Mouse (Mus musculus): ENCODE measurements around the gene Prelid3b. TPM values are rescaled to one million over a fixed set of nuclear protein-coding genes. Genes with fewer than 3 reads are reported as not detected.
A peak's percentile ranks its signal among the peaks of the same experiment; 100 is the strongest.

Gene Prelid3b
- polyA plus RNA-seq, 1 experiment from 2014 or later, result 110 TPM

- no peak for ATAC-seq (ENCODE audit: low FRiP score, low TSS enrichment)
- H3K4me1 ChIP-seq (ENCODE audit: control insufficient read depth, insufficient read depth, low read length), result peaks cover 10% of the 10 kb centered on the region; the same call in 1 of the 2 replicates
- 40% methylated on average over 5 of the region's 5 CpGs for WGBS
- H3K27me3 ChIP-seq (ENCODE audit: control insufficient read depth, insufficient read depth, low read length), result no peaks in the 10 kb centered on the region
- H3K9ac ChIP-seq (replicated peaks; ENCODE audit: low read length), result no peak overlapping the region
- no peaks in the 10 kb centered on the region for H3K9me3 ChIP-seq (ENCODE audit: control insufficient read depth, low read length)
- DNase-seq, result peak; percentile 29
- peak overlapping the region; percentile 26; the same call in 1 of the 2 replicates for H3K27ac ChIP-seq (replicated peaks; ENCODE audit: low read depth, low read length)
- no peak overlapping the region for H3K4me3 ChIP-seq (replicated peaks; ENCODE audit: low read depth, low read length)
- H3K4me2 ChIP-seq (ENCODE audit: low read length), result no peak overlapping the region
- no peaks in the 10 kb centered on the region for H3K36me3 ChIP-seq (ENCODE audit: control insufficient read depth, insufficient read depth, low read length)
These were observed 29.4 kb upstream of the Prelid3b start for GRCm38 (mm10) chr2:174502321-174502720.

DNA sequence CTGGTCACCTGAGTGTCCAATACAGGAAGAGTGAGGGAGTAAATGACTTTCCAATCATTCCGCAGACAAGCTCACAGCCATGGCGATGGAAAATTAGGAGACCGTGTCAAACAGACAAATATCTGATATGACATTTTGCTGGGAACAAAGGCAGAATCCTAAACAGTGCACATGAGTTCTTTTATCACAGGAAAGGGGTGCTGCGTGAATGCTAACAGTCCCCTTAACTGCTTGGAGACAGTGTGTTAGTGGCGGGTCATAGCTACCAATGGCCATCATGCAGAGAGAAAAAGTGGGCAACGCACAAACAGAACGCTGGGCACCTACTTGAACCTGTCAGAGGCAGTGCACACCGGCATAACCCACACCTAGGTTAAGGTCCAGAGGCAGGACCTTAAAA, 28.6 kb upstream of the Prelid3b start:
- Histone ChIP-seq H3K9me3 (ENCODE audit: control insufficient read depth, low read length) (no peaks in the 10 kb centered on the region), H3K9ac (replicated peaks; ENCODE audit: low read length) (no peak overlapping the region), H3K27ac (replicated peaks; ENCODE audit: low read depth, low read length) (0 out of 2 replicates have a peak overlapping the region, but pooled peaks have one; percentile 20), H3K36me3 (ENCODE audit: control insufficient read depth, insufficient read depth, low read length) (no peaks in the 10 kb centered on the region), H3K4me1 (ENCODE audit: control insufficient read depth, insufficient read depth, low read length) (peaks cover 10% of the 10 kb centered on the region; the same call in 1 of the 2 replicates), H3K4me2 (ENCODE audit: low read length) (peak overlapping the region; percentile 8; the same call in 1 of the 2 replicates), H3K4me3 (replicated peaks; ENCODE audit: low read depth, low read length) (no peak overlapping the region), H3K27me3 (ENCODE audit: control insufficient read depth, insufficient read depth, low read length) (no peaks in the 10 kb centered on the region)
- WGBS, result 64% methylated on average over 8 of the region's 8 CpGs
- ATAC-seq (ENCODE audit: low FRiP score, low TSS enrichment) (peak; percentile 31; the same call in 1 of the 2 replicates), DNase-seq (no peak)

DNA sequence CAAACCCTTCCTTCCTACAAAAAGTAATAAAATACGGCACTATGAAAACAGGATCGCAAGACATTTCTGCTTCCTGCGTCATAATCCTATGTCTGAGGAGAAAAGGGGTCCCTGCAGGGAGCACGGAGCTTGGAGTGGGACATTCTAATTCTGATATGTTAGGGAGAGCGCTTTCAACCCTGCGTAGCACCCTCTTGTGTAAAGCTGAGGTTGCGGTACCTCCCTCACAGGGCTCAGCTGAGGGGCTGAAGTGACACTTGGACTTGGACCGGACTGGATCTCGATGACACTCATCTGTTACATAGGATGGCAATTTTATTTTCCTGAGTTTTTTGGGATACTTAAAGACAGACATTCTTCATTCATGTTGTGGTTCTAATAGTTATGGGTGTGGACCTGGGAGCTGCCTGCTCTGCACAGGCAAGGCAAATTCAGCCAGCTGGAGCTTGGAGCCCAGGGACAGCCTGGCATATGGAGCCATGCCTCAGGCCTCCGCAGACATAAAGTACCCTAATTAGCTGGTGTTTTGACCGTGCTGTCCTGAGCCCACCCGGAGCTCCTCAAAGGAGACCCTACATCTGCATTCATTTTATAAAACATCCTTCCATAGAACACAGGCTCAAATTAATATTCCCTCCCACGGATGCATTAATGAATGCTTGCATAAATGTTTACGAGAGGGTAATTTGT, 28.1 kb upstream of the Prelid3b start:
- Histone ChIP-seq H3K9me3 (ENCODE audit: control insufficient read depth, low read length) (no peaks in the 10 kb centered on the region; the same call in 1 of the 2 replicates), H3K27me3 (ENCODE audit: control insufficient read depth, insufficient read depth, low read length) (no peaks in the 10 kb centered on the region), H3K4me1 (ENCODE audit: control insufficient read depth, insufficient read depth, low read length) (peaks cover 10% of the 10 kb centered on the region; the same call in 1 of the 2 replicates), H3K27ac (replicated peaks; ENCODE audit: low read depth, low read length) (peak overlapping the region; percentile 60; the same call in 1 of the 2 replicates), H3K36me3 (ENCODE audit: control insufficient read depth, insufficient read depth, low read length) (no peaks in the 10 kb centered on the region), H3K4me2 (ENCODE audit: low read length) (peak overlapping the region; percentile 8; the same call in 1 of the 2 replicates), H3K9ac (replicated peaks; ENCODE audit: low read length) (no peak overlapping the region), H3K4me3 (replicated peaks; ENCODE audit: low read depth, low read length) (no peak overlapping the region)
- peak; percentile 80 for ATAC-seq (ENCODE audit: low FRiP score, low TSS enrichment)
- WGBS, result 67% methylated on average over 14 of the region's 14 CpGs
- DNase-seq, result peak; percentile 53

GRCm38 (mm10) chr2:174492858-174493257, 20.0 kb upstream of the Prelid3b start:
- H3K27me3 ChIP-seq (ENCODE audit: control insufficient read depth, insufficient read depth, low read length), result no peaks in the 10 kb centered on the region
- DNase-seq (no peak), ATAC-seq (ENCODE audit: low FRiP score, low TSS enrichment) (no peak)
- no peaks in the 10 kb centered on the region for H3K36me3 ChIP-seq (ENCODE audit: control insufficient read depth, insufficient read depth, low read length)
- peaks cover 3% of the 10 kb centered on the region; the same call in 1 of the 2 replicates for H3K9me3 ChIP-seq (ENCODE audit: control insufficient read depth, low read length)
- H3K4me2 ChIP-seq (ENCODE audit: low read length), result no peak overlapping the region
- no peaks in the 10 kb centered on the region for H3K4me1 ChIP-seq (ENCODE audit: control insufficient read depth, insufficient read depth, low read length)
- no peak overlapping the region for H3K27ac ChIP-seq (replicated peaks; ENCODE audit: low read depth, low read length)
- no peak overlapping the region for H3K9ac ChIP-seq (replicated peaks; ENCODE audit: low read length)
- 69% methylated on average over 2 of the region's 2 CpGs for WGBS
- no peak overlapping the region for H3K4me3 ChIP-seq (replicated peaks; ENCODE audit: low read depth, low read length)

- Histone ChIP-seq H3K4me1 (ENCODE audit: control insufficient read depth, insufficient read depth, low read length) (no peaks in the 10 kb centered on the region), H3K9me3 (ENCODE audit: control insufficient read depth, low read length) (no peaks in the 10 kb centered on the region), H3K9ac (replicated peaks; ENCODE audit: low read length) (no peak overlapping the region), H3K4me3 (replicated peaks; ENCODE audit: low read depth, low read length) (no peak overlapping the region), H3K27me3 (ENCODE audit: control insufficient read depth, insufficient read depth, low read length) (no peaks in the 10 kb centered on the region), H3K4me2 (ENCODE audit: low read length) (no peak overlapping the region), H3K36me3 (ENCODE audit: control insufficient read depth, insufficient read depth, low read length) (no peaks in the 10 kb centered on the region), H3K27ac (replicated peaks; ENCODE audit: low read depth, low read length) (no peak overlapping the region)
- no peak for DNase-seq
- WGBS, result 84% methylated on average over 5 of the region's 5 CpGs
- ATAC-seq (ENCODE audit: low FRiP score, low TSS enrichment), result no peak
These were observed 14.1 kb upstream of the Prelid3b start for GRCm38 (mm10) chr2:174487005-174487404.

DNA sequence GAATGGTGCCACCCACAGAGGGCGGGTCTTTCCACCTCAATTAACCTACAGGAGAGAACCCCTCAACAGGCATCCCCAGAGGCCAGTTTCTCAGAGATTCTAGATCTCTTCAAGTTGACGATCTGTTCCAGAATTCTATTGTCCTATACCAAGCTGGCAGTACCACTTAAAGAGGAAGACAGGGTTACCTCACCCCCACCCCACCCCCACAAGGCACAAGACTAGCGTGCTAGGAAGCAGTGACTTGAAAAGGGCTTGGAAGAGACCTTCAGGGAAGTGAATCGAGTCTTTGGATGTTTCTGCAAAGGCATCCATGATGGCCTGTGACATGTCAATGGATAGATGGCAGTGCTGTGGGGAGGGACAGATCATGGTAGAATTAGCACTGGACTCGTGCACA, 5.9 kb upstream of the Prelid3b start:
- Histone ChIP-seq H3K27ac (replicated peaks; ENCODE audit: low read depth, low read length) (no peak overlapping the region), H3K9ac (replicated peaks; ENCODE audit: low read length) (no peak overlapping the region), H3K27me3 (ENCODE audit: control insufficient read depth, insufficient read depth, low read length) (no peaks in the 10 kb centered on the region), H3K9me3 (ENCODE audit: control insufficient read depth, low read length) (no peaks in the 10 kb centered on the region), H3K4me2 (ENCODE audit: low read length) (no peak overlapping the region), H3K4me1 (ENCODE audit: control insufficient read depth, insufficient read depth, low read length) (no peaks in the 10 kb centered on the region), H3K4me3 (replicated peaks; ENCODE audit: low read depth, low read length) (no peak overlapping the region), H3K36me3 (ENCODE audit: control insufficient read depth, insufficient read depth, low read length) (no peaks in the 10 kb centered on the region)
- no peak for ATAC-seq (ENCODE audit: low FRiP score, low TSS enrichment)
- WGBS, result 77% methylated on average over 5 of the region's 5 CpGs
- no peak for DNase-seq

GRCm38 (mm10) chr2:174477543-174478319, 4.8 kb upstream of the Prelid3b start:
- H3K4me1 ChIP-seq (ENCODE audit: control insufficient read depth, insufficient read depth, low read length), result peaks cover 3% of the 10 kb centered on the region; the same call in 1 of the 2 replicates
- H3K27ac ChIP-seq (replicated peaks; ENCODE audit: low read depth, low read length), result no peak overlapping the region
- DNase-seq (no peak), ATAC-seq (ENCODE audit: low FRiP score, low TSS enrichment) (no peak)
- WGBS, result 84% methylated on average over 3 of the region's 3 CpGs
- no peak overlapping the region for H3K4me3 ChIP-seq (replicated peaks; ENCODE audit: low read depth, low read length)
- H3K4me2 ChIP-seq (ENCODE audit: low read length), result no peak overlapping the region
- H3K9ac ChIP-seq (replicated peaks; ENCODE audit: low read length), result no peak overlapping the region
- no peaks in the 10 kb centered on the region for H3K36me3 ChIP-seq (ENCODE audit: control insufficient read depth, insufficient read depth, low read length)
- no peaks in the 10 kb centered on the region for H3K9me3 ChIP-seq (ENCODE audit: control insufficient read depth, low read length)
- no peaks in the 10 kb centered on the region for H3K27me3 ChIP-seq (ENCODE audit: control insufficient read depth, insufficient read depth, low read length)

DNA sequence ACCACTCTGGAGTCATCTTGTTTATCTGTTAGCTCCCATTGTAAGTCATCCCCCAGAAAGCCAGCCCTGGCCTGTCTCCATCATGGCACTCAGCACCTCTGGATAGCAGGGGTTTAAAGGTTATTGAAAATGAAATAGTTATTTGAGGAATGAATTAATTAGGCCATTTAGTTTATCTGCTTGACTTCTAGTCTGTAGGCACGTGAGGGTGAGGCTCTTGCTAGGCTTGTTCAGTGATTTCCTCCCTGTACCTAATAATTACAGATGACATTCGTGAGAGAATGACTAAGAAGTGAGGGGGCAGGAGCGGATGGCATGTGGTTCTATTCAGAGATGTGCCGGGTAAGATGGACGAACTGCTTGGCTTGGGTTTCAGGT, 658 bp upstream of the Prelid3b start:
- Histone ChIP-seq H3K36me3 (ENCODE audit: control insufficient read depth, insufficient read depth, low read length) (peaks cover 3% of the 10 kb centered on the region; the same call in 1 of the 2 replicates), H3K9me3 (ENCODE audit: control insufficient read depth, low read length) (no peaks in the 10 kb centered on the region), H3K4me3 (replicated peaks; ENCODE audit: low read depth, low read length) (peak overlapping the region; percentile 82), H3K27ac (replicated peaks; ENCODE audit: low read depth, low read length) (no peak overlapping the region), H3K9ac (replicated peaks; ENCODE audit: low read length) (0 out of 2 replicates have a peak overlapping the region, but pooled peaks have one; percentile 45), H3K4me2 (ENCODE audit: low read length) (peak overlapping the region; percentile 76), H3K27me3 (ENCODE audit: control insufficient read depth, insufficient read depth, low read length) (no peaks in the 10 kb centered on the region), H3K4me1 (ENCODE audit: control insufficient read depth, insufficient read depth, low read length) (peaks cover 11% of the 10 kb centered on the region; the same call in 1 of the 2 replicates)
- 86% methylated on average over 5 of the region's 5 CpGs for WGBS
- no peak for ATAC-seq (ENCODE audit: low FRiP score, low TSS enrichment)
- no peak for DNase-seq

Data from midbrain, embryonic 14.5 days (tissue).